Mouse (Mus musculus) C2C12 (cell line): ENCODE results near the gene Uts2r.

ENCODE experiments used
- CTCF ChIP-seq: IDR thresholded peaks from one replicate; pipeline ENCODE4 v1.5.1; 2011; ENCODE audit not compliant: control insufficient read depth, insufficient read depth, insufficient read length
- MAX ChIP-seq: IDR thresholded peaks from one replicate; pipeline ENCODE4 v1.6.1; 2011; ENCODE audit warnings: mild to moderate bottlenecking, control low read depth
- MYOD1 ChIP-seq: IDR thresholded peaks from one replicate; pipeline ENCODE4 v1.6.1; 2011; ENCODE audit warnings: low read depth; ENCODE audit not compliant: control insufficient read depth, insufficient read length
- MYOG ChIP-seq: IDR thresholded peaks from one replicate; pipeline ENCODE4 v1.6.1; 2011; ENCODE audit not compliant: control insufficient read depth, insufficient read length; ENCODE audit errors: extremely low read depth
- USF1 ChIP-seq: IDR thresholded peaks from one replicate; pipeline ENCODE4 v1.6.1; 2011; ENCODE audit warnings: low read depth, mild to moderate bottlenecking, control low read depth, moderate library complexity

GRCm38 (mm10) chr11:121193415-121193814, 33.3 kb downstream of the Uts2r start:
- TF ChIP-seq CTCF (no peak), MYOD1 (no peak), USF1 (no peak), MAX (no peak), MYOG (no peak)
